Mouse (Mus musculus): ENCODE data around the gene Sox5. TPM values are rescaled to one million over a fixed set of nuclear protein-coding genes. Genes with fewer than 3 reads are reported as not detected.

Gene Sox5
- polyA plus RNA-seq, 1 experiment from 2014 or later, result 246 TPM

- Histone ChIP-seq H3K27me3 (replicated peaks; ENCODE audit: control insufficient read depth, insufficient read depth, low read length) (no peaks in the 10 kb centered on the region), H3K36me3 (ENCODE audit: control insufficient read depth, insufficient read depth) (no peaks in the 10 kb centered on the region), H3K4me1 (replicated peaks; ENCODE audit: control insufficient read depth, insufficient read depth, low read length) (peaks cover 16% of the 10 kb centered on the region), H3K9me3 (ENCODE audit: control insufficient read depth, low read length) (no peaks in the 10 kb centered on the region), H3K4me3 (replicated peaks; ENCODE audit: low read length) (no peak overlapping the region), H3K27ac (ENCODE audit: low read length) (no peak overlapping the region), H3K4me2 (ENCODE audit: low read length) (no peak overlapping the region), H3K9ac (replicated peaks; ENCODE audit: low read depth, low read length) (no peak overlapping the region)
- ATAC-seq, result no peak
- WGBS, result 72% methylated on average over 8 of the region's 8 CpGs
Observed at GRCm38 (mm10) chr6:144256500-144256899, 525.3 kb downstream of the Sox5 start.

- H3K4me2 ChIP-seq (ENCODE audit: low read length), result no peak overlapping the region
Observed at GRCm38 (mm10) chr6:144252191-144252718, 529.5 kb downstream of the Sox5 start.

GRCm38 (mm10) chr6:144251222-144252170, 530.3 kb downstream of the Sox5 start:
- WGBS, result 3% methylated on average over 18 of the region's 18 CpGs
- Histone ChIP-seq H3K4me2 (ENCODE audit: low read length) (no peak overlapping the region), H3K27ac (ENCODE audit: low read length) (peak overlapping the region; percentile 23; the same call in 1 of the 2 replicates), H3K9me3 (ENCODE audit: control insufficient read depth, low read length) (no peaks in the 10 kb centered on the region), H3K4me3 (replicated peaks; ENCODE audit: low read length) (no peak overlapping the region), H3K27me3 (replicated peaks; ENCODE audit: control insufficient read depth, insufficient read depth, low read length) (no peaks in the 10 kb centered on the region), H3K36me3 (ENCODE audit: control insufficient read depth, insufficient read depth) (no peaks in the 10 kb centered on the region), H3K4me1 (replicated peaks; ENCODE audit: control insufficient read depth, insufficient read depth, low read length) (peaks cover 24% of the 10 kb centered on the region), H3K9ac (replicated peaks; ENCODE audit: low read depth, low read length) (no peak overlapping the region)
- peak; percentile 89 for ATAC-seq

More at GRCm38 (mm10) chr6:144252191-144252718, 529.5 kb downstream of the Sox5 start:
- H3K27ac ChIP-seq (ENCODE audit: low read length), result peak overlapping the region; percentile 63
- H3K36me3 ChIP-seq (ENCODE audit: control insufficient read depth, insufficient read depth), result no peaks in the 10 kb centered on the region
- WGBS, result 16% methylated on average over 7 of the region's 7 CpGs
- H3K4me1 ChIP-seq (replicated peaks; ENCODE audit: control insufficient read depth, insufficient read depth, low read length), result peaks cover 24% of the 10 kb centered on the region
- peak; percentile 39; the same call in 1 of the 2 replicates for ATAC-seq
- no peak overlapping the region for H3K4me3 ChIP-seq (replicated peaks; ENCODE audit: low read length)
- H3K9ac ChIP-seq (replicated peaks; ENCODE audit: low read depth, low read length), result no peak overlapping the region
- no peaks in the 10 kb centered on the region for H3K9me3 ChIP-seq (ENCODE audit: control insufficient read depth, low read length)
- no peaks in the 10 kb centered on the region for H3K27me3 ChIP-seq (replicated peaks; ENCODE audit: control insufficient read depth, insufficient read depth, low read length)

GRCm38 (mm10) chr6:144250625-144251181, 531.1 kb downstream of the Sox5 start:
- no peak for ATAC-seq
- Histone ChIP-seq H3K27me3 (replicated peaks; ENCODE audit: control insufficient read depth, insufficient read depth, low read length) (no peaks in the 10 kb centered on the region), H3K36me3 (ENCODE audit: control insufficient read depth, insufficient read depth) (no peaks in the 10 kb centered on the region), H3K4me1 (replicated peaks; ENCODE audit: control insufficient read depth, insufficient read depth, low read length) (peaks cover 24% of the 10 kb centered on the region), H3K9ac (replicated peaks; ENCODE audit: low read depth, low read length) (no peak overlapping the region), H3K27ac (ENCODE audit: low read length) (peak overlapping the region; percentile 41; the same call in 1 of the 2 replicates), H3K9me3 (ENCODE audit: control insufficient read depth, low read length) (no peaks in the 10 kb centered on the region), H3K4me3 (replicated peaks; ENCODE audit: low read length) (no peak overlapping the region), H3K4me2 (ENCODE audit: low read length) (no peak overlapping the region)
- 28% methylated on average over 6 of the region's 6 CpGs for WGBS

- ATAC-seq, result no peak
- WGBS, result 63% methylated on average over 11 of the region's 11 CpGs
- Histone ChIP-seq H3K4me1 (replicated peaks; ENCODE audit: control insufficient read depth, insufficient read depth, low read length) (no peaks in the 10 kb centered on the region), H3K9me3 (ENCODE audit: control insufficient read depth, low read length) (no peaks in the 10 kb centered on the region), H3K9ac (replicated peaks; ENCODE audit: low read depth, low read length) (no peak overlapping the region), H3K4me2 (ENCODE audit: low read length) (no peak overlapping the region), H3K4me3 (replicated peaks; ENCODE audit: low read length) (no peak overlapping the region), H3K36me3 (ENCODE audit: control insufficient read depth, insufficient read depth) (no peaks in the 10 kb centered on the region), H3K27ac (ENCODE audit: low read length) (no peak overlapping the region), H3K27me3 (replicated peaks; ENCODE audit: control insufficient read depth, insufficient read depth, low read length) (no peaks in the 10 kb centered on the region)
Observed at GRCm38 (mm10) chr6:144236581-144236980, 545.2 kb downstream of the Sox5 start.

GRCm38 (mm10) chr6:144203970-144204369, 577.8 kb downstream of the Sox5 start:
- Histone ChIP-seq H3K36me3 (ENCODE audit: control insufficient read depth, insufficient read depth) (no peaks in the 10 kb centered on the region), H3K9ac (replicated peaks; ENCODE audit: low read depth, low read length) (peak overlapping the region; percentile 45), H3K27me3 (replicated peaks; ENCODE audit: control insufficient read depth, insufficient read depth, low read length) (no peaks in the 10 kb centered on the region), H3K4me3 (replicated peaks; ENCODE audit: low read length) (peak overlapping the region; percentile 44), H3K4me1 (replicated peaks; ENCODE audit: control insufficient read depth, insufficient read depth, low read length) (peaks cover 35% of the 10 kb centered on the region), H3K9me3 (ENCODE audit: control insufficient read depth, low read length) (no peaks in the 10 kb centered on the region), H3K27ac (ENCODE audit: low read length) (peak overlapping the region; percentile 66), H3K4me2 (ENCODE audit: low read length) (peak overlapping the region; percentile 63)
- WGBS, result 5% methylated on average over 8 of the region's 8 CpGs
- ATAC-seq, result peak; percentile 71

GRCm38 (mm10) chr6:144203013-144203412, 578.8 kb downstream of the Sox5 start:
- 7% methylated on average over 12 of the region's 12 CpGs for WGBS
- Histone ChIP-seq H3K9ac (replicated peaks; ENCODE audit: low read depth, low read length) (peak overlapping the region; percentile 45), H3K4me1 (replicated peaks; ENCODE audit: control insufficient read depth, insufficient read depth, low read length) (peaks cover 35% of the 10 kb centered on the region)

GRCm38 (mm10) chr6:144201402-144202040, 580.3 kb downstream of the Sox5 start:
- H3K27ac ChIP-seq (ENCODE audit: low read length), result peak overlapping the region; percentile 60
- H3K36me3 ChIP-seq (ENCODE audit: control insufficient read depth, insufficient read depth), result no peaks in the 10 kb centered on the region
- peak overlapping the region; percentile 42 for H3K4me2 ChIP-seq (ENCODE audit: low read length)
- H3K4me3 ChIP-seq (replicated peaks; ENCODE audit: low read length), result peak overlapping the region; percentile 26
- WGBS, result 72% methylated on average over 5 of the region's 5 CpGs
- no peaks in the 10 kb centered on the region for H3K9me3 ChIP-seq (ENCODE audit: control insufficient read depth, low read length)
- H3K27me3 ChIP-seq (replicated peaks; ENCODE audit: control insufficient read depth, insufficient read depth, low read length), result no peaks in the 10 kb centered on the region
- no peak for ATAC-seq
- peak overlapping the region; percentile 36; the same call in 1 of the 2 replicates for H3K9ac ChIP-seq (replicated peaks; ENCODE audit: low read depth, low read length)
- peaks cover 43% of the 10 kb centered on the region for H3K4me1 ChIP-seq (replicated peaks; ENCODE audit: control insufficient read depth, insufficient read depth, low read length)

More at GRCm38 (mm10) chr6:144203013-144203412, 578.8 kb downstream of the Sox5 start:
- peak overlapping the region; percentile 44 for H3K4me3 ChIP-seq (replicated peaks; ENCODE audit: low read length)
- no peaks in the 10 kb centered on the region for H3K9me3 ChIP-seq (ENCODE audit: control insufficient read depth, low read length)
- no peaks in the 10 kb centered on the region for H3K36me3 ChIP-seq (ENCODE audit: control insufficient read depth, insufficient read depth)
- peak; percentile 35; the same call in 1 of the 2 replicates for ATAC-seq
- peak overlapping the region; percentile 66 for H3K27ac ChIP-seq (ENCODE audit: low read length)
- H3K27me3 ChIP-seq (replicated peaks; ENCODE audit: control insufficient read depth, insufficient read depth, low read length), result no peaks in the 10 kb centered on the region
- H3K4me2 ChIP-seq (ENCODE audit: low read length), result peak overlapping the region; percentile 63
